Mouse (Mus musculus) neural tube, embryonic 15.5 days (tissue): ENCODE data around the gene Flrt1. TPM values are rescaled to one million over a fixed set of nuclear protein-coding genes. Genes with fewer than 3 reads are reported as not detected.
"Not testable (repeated sequence)": the region's sequence is repeated elsewhere in the genome, so short reads cannot be mapped to it uniquely, and the experiment has no call there.

Source experiments
- ATAC-seq: fragments of 200-750 bp; cut with Nextera tagmentation; 2 replicates; pipeline ENCODE4 v1.8.0; 2017; ENCODE audit warnings: mild to moderate bottlenecking, moderate TSS enrichment, moderate library complexity; ENCODE audit not compliant: low FRiP score
- H3K27ac ChIP-seq: fragments of 300-500 bp; sonication (generic); replicated peaks from 2 replicates; pipeline ENCODE4 v1.5.1; 2015; ENCODE audit warnings: mild to moderate bottlenecking, inconsistent platforms
- H3K27me3 ChIP-seq: fragments of 300-500 bp; sonication (generic); replicated peaks from 2 replicates; pipeline ENCODE4 v1.6.1; 2015; ENCODE audit warnings: inconsistent platforms
- H3K36me3 ChIP-seq: fragments of 300-500 bp; sonication (generic); 2 replicates; pipeline ENCODE4 v1.6.1; 2015; ENCODE audit warnings: inconsistent platforms
- H3K4me1 ChIP-seq: fragments of 300-500 bp; sonication (generic); 2 replicates; pipeline ENCODE4 v1.6.1; 2015; ENCODE audit warnings: inconsistent platforms
- H3K4me2 ChIP-seq: fragments of 300-500 bp; sonication (generic); 2 replicates; pipeline ENCODE4 v1.6.1; 2015; ENCODE audit warnings: inconsistent platforms, mild to moderate bottlenecking, moderate library complexity
- H3K4me3 ChIP-seq: fragments of 300-500 bp; sonication (generic); replicated peaks from 2 replicates; pipeline ENCODE4 v1.5.1; 2015; ENCODE audit warnings: mild to moderate bottlenecking, inconsistent platforms
- H3K9ac ChIP-seq: fragments of 300-500 bp; sonication (generic); replicated peaks from 2 replicates; pipeline ENCODE4 v1.6.1; 2015; ENCODE audit warnings: mild to moderate bottlenecking, inconsistent platforms
- H3K9me3 ChIP-seq: fragments of 300-500 bp; sonication (generic); replicated peaks from 2 replicates; pipeline ENCODE4 v1.6.1; 2016; ENCODE audit warnings: inconsistent platforms
- WGBS: fragments of 180-500 bp; shearing (Covaris S2); methylation state at CpG from one replicate; pipeline ENCODE4 v1.1.7; 2015; ENCODE audit warnings: mixed read lengths; 5-methylcytosine and 5-hydroxymethylcytosine counted together
- polyA plus RNA-seq: library from polyadenylated mRNA; unstranded; fragments of >200 nt; fragmentation: Nextera tagmentation; extraction: Ambion mirVana; gene quantifications from 2 replicates; pipeline ENCODE4 v1.2.1, GENCODE M21; 2015

Gene Flrt1
- polyA plus RNA-seq, 1 experiment from 2014 or later = 10.9 TPM

DNA sequence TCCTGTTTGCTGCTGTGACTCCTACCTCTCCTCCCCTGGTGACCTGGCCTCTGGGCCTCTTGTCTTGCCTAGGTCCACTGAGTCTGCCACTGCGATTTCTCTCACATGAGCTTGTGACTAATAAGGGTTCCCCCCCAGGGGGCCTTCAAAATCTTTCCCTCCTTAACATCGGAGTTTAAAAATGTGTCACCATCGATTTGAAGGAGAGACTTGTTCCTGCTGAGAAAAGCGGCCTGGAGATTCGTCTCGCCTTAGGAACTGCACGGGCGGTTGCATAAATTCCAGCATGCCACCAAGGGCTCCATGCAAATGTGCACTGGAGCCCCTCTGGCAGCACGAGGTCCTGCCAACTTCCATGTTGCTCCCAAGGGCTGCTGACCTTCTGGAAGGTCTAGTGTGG, 27.9 kb downstream of the Flrt1 start:
- peaks cover 43% of the 10 kb centered on the region for H3K4me1 ChIP-seq
- WGBS = 40% methylated on average over 9 of the region's 9 CpGs

DNA sequence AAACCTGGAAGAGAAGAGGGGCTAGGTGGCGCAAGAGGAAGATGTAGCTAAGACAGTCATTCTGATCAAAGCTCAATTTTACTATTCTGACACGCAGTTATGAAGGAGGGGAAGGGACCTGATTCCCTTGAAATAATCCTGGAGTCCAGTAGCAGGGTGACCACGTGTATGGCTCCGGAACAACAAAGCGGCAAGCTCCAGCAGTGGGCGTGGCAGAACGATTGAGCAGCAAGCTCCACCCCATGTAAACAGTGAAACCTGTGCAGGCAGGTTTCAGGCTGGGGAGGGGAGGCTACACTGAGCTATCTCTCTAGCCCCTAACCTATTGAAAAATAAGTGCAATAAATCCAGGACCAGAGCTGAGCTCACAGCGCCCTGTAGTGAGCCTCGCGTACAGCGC, 30.2 kb downstream of the Flrt1 start:
- H3K4me2 ChIP-seq, H3K36me3 ChIP-seq, H3K27ac ChIP-seq, ATAC-seq, H3K9ac ChIP-seq, H3K4me3 ChIP-seq, H3K9me3 ChIP-seq: not testable (repeated sequence)
- peaks cover 40% of the 10 kb centered on the region for H3K27me3 ChIP-seq
- H3K4me1 ChIP-seq = peaks cover 63% of the 10 kb centered on the region
- WGBS = 85% methylated on average over 11 of the region's 11 CpGs

More for the DNA sequence above, 27.9 kb downstream of the Flrt1 start:
- H3K4me2 ChIP-seq = no peak overlapping the region
- H3K27me3 ChIP-seq = peaks cover 24% of the 10 kb centered on the region
- H3K27ac ChIP-seq = no peak overlapping the region
- no peak overlapping the region for H3K4me3 ChIP-seq
- H3K9ac ChIP-seq = no peak overlapping the region
- ATAC-seq = no peak
- no peaks in the 10 kb centered on the region for H3K36me3 ChIP-seq
- H3K9me3 ChIP-seq = no peaks in the 10 kb centered on the region

DNA sequence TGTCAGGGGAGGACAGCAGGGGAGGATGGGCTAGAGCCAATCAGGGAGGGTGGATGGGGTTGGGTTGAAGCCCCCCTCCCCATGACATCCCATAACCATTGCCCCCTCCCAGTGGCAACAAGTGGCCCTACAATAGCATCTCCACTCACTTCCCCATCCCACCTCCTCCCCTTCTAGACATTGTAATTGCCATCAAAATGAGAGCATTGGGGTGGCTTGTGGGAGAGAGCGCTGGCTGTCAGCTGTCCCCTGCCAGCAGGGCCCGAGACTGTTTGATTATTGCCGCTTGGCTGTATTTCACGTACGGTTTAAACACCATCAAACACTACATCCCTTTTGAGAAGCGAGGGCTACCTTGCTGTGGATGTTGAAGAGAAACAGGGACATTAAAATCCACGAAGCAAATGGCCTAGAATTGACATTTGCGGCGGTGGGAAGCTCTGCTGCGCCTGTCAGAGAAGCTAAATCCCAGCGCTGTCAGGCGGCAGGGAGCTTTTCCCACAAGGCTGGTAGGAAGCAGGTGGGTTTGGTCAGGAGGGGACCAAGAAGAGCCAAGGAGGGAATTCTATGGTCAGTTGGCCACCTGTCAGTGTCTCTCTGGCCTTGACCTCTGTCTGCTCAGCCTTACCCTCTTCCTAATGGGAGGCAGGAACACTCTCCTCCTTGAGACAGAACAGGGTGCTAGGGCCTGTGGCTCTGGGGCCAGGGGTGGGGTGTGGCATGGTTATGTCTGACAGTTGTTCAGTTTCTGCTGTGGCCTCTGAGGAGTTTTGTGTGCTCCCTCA, 31.3 kb downstream of the Flrt1 start:
- Histone ChIP-seq H3K36me3 (no peaks in the 10 kb centered on the region), H3K27ac (no peak overlapping the region), H3K9ac (no peak overlapping the region), H3K4me2 (no peak overlapping the region), H3K4me1 (peaks cover 63% of the 10 kb centered on the region), H3K27me3 (peaks cover 40% of the 10 kb centered on the region), H3K4me3 (no peak overlapping the region), H3K9me3 (no peaks in the 10 kb centered on the region)
- WGBS = 23% methylated on average over 12 of the region's 12 CpGs
- no peak for ATAC-seq

DNA sequence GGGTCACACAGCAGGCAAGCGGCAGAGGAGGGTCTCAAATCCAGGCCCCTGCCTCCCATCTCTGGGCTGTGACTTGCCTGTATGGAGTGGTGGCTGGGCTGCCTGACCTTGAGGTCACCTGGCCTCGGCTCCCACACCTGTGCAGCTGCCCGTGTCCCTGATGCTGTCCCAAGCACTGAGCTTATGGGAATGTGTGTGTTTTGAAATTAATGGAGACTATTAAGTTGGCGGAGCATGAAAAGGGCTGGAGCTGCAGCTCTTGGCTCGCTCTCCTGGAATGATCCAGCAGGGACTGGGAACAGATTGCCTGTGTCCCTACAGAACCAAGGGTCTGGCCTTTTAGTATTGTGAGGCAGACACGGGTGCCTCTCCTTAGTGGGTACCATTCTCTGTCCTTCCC, 33.3 kb downstream of the Flrt1 start:
- Histone ChIP-seq H3K4me1 (peaks cover 69% of the 10 kb centered on the region), H3K4me2 (no peak overlapping the region), H3K27ac (no peak overlapping the region), H3K36me3 (no peaks in the 10 kb centered on the region), H3K9ac (no peak overlapping the region), H3K27me3 (peaks cover 35% of the 10 kb centered on the region), H3K4me3 (no peak overlapping the region), H3K9me3 (no peaks in the 10 kb centered on the region)
- no peak for ATAC-seq
- 45% methylated on average over 6 of the region's 6 CpGs for WGBS

DNA sequence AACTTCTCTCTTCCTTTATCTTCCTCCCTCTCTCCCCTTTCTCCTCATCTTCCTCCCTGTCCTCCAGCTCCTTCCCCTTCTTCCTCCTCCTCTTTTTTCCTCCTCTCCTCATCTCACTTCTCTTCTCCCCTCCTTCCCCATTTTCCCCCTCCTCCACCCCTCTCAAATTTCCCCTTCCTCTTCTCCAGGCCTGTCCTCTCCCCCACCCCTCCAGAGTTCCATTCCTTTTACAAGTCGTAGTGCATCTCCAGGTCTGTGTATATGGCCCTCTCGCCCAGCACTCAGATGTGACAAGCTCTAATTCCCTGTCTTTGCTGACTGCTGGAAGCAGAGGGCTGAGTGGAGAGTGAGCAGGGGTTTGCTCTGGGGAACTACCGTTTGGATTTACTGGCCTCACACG, 34.8 kb downstream of the Flrt1 start:
- WGBS = 11% methylated on average over 4 of the region's 4 CpGs
- H3K4me2 ChIP-seq = peak overlapping the region; percentile 37

DNA sequence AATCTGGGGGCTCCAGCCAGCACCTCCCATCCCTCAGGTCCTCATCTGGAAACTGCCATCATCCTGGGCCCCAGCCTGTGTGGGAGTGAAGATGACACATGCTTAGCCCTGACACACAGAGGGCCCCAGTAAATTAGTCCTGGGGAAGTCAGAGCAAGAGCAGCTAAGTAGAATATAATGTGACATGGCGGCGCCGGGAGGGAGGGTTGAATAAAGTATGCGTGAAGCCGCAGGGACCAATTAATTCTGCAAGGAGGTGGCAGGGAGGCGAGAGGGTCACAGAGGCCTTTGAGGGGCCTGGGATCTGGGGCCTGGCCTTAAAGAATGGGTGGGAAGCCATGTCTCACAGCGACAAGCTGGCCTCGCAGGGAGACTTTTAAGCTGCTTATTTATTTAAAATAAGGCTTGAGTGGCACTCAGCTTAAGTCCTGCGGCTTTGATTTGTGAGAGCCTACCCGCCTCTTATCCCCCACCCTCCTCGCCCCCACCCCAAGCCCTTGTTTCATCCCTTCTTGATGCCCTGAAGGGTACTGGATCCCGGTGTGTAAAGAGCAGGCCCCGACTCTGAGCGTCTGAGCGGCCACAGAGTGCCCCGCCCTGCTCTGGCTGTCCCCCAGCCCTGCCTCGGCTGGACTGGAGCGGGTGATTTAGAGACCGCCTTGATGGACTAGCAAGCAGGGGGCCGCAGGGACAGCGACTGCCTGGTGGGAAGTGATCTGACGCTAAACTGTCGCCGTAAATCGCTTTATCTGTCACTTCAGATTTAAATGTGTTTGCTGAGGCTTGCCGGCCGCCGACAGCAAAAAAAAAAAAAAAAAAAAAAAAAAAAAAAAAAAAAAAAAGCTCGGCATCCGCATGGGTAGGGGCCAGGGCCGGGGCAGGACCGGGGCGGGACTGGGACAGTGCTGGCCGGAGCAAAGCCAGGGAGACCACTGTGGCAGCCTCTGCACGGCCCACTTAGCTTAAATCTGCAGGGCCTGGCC, 35.5 kb downstream of the Flrt1 start:
- Histone ChIP-seq H3K9ac (peak overlapping the region; percentile 37; the same call in 1 of the 2 replicates), H3K27ac (no peak overlapping the region), H3K4me3 (no peak overlapping the region), H3K9me3 (no peaks in the 10 kb centered on the region), H3K4me2 (peak overlapping the region; percentile 37), H3K36me3 (no peaks in the 10 kb centered on the region), H3K27me3 (peaks cover 24% of the 10 kb centered on the region; the same call in 1 of the 2 replicates), H3K4me1 (peaks cover 90% of the 10 kb centered on the region)
- WGBS = 7% methylated on average over 33 of the region's 35 CpGs
- ATAC-seq = no peak

More for the DNA sequence above, 34.8 kb downstream of the Flrt1 start:
- H3K27me3 ChIP-seq = peaks cover 28% of the 10 kb centered on the region; the same call in 1 of the 2 replicates
- no peak overlapping the region for H3K4me3 ChIP-seq
- H3K4me1 ChIP-seq = peaks cover 83% of the 10 kb centered on the region
- H3K9me3 ChIP-seq = no peaks in the 10 kb centered on the region
- H3K9ac ChIP-seq = no peak overlapping the region
- no peaks in the 10 kb centered on the region for H3K36me3 ChIP-seq
- no peak overlapping the region for H3K27ac ChIP-seq
- ATAC-seq = no peak

DNA sequence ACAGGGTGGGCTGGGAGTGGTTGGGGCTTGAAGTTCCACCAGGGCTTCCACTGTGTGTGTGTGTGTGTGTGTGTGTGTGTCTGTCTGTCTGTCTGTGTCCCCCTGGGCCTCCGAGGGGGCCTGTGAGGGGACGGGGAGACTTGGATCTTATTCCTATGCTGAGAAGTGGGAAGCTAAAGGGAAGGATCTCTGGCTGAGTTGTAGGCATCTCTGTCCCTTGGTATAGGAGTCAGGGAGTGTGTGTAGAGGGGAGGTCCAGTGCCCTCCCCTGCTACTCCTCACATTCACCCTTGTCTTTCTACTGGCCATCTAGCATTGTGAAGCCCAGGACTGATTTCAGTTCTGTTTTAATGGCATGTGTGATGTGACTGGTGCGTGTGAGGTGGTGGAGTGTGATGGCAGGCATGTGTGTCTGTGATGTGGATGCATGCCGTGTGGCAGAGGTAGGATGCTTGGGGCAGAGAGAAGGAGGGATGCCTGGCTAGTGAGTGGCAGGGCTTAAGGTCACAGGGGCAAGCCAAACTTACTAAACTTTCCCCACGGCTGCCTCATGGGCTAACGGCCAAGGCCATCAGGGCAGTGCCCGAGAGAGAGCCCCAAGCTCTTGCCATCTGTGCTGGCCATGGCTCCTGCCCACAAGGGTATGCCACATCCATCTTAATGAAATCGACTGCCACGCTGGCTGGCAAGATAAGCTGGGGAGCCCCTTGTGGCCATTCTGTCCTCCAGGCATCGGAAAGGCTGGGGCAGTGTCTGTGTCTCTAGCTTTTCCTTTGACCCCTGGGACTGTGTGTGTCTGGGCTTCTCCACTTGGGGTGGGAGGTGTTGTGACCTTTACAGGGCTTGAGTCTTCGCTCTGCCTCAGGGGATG, 36.6 kb downstream of the Flrt1 start:
- H3K36me3 ChIP-seq = no peaks in the 10 kb centered on the region
- no peaks in the 10 kb centered on the region for H3K9me3 ChIP-seq
- H3K9ac ChIP-seq = 0 out of 2 replicates have a peak overlapping the region, but pooled peaks have one; percentile 5
- H3K4me2 ChIP-seq = peak overlapping the region; percentile 31
- peaks cover 24% of the 10 kb centered on the region; the same call in 1 of the 2 replicates for H3K27me3 ChIP-seq
- no peak for ATAC-seq
- WGBS = 18% methylated on average over 11 of the region's 11 CpGs
- no peak overlapping the region for H3K4me3 ChIP-seq
- H3K27ac ChIP-seq = 0 out of 2 replicates have a peak overlapping the region, but pooled peaks have one; percentile 20
- peaks cover 86% of the 10 kb centered on the region for H3K4me1 ChIP-seq

DNA sequence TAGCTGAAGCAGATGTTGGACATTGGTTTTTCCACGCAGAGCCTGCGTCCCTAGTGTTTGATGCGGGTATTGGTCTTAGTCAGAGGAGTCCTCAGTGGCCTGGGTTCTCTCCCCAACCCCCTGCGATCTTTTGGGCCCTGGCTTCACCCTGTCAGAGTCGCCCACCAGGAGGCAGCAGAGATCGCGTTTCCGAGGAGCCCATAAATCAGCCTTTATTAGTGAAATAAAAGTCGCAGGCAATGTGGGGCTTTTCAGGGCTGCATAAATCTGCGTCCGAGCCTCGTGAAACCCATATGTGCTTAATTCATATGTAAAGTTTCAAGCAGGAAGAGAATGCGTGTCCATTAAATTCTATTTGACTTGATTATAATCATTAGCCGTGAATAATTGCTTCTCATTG, 37.4 kb downstream of the Flrt1 start:
- Histone ChIP-seq H3K4me3 (no peak overlapping the region), H3K27ac (0 out of 2 replicates have a peak overlapping the region, but pooled peaks have one; percentile 20), H3K9ac (0 out of 2 replicates have a peak overlapping the region, but pooled peaks have one; percentile 6), H3K36me3 (no peaks in the 10 kb centered on the region), H3K27me3 (peaks cover 25% of the 10 kb centered on the region; the same call in 1 of the 2 replicates), H3K9me3 (no peaks in the 10 kb centered on the region), H3K4me1 (peaks cover 80% of the 10 kb centered on the region), H3K4me2 (peak overlapping the region; percentile 31)
- 0 out of 2 replicates have a peak, but pooled peaks have one; percentile 19 for ATAC-seq
- 2% methylated on average over 14 of the region's 14 CpGs for WGBS

DNA sequence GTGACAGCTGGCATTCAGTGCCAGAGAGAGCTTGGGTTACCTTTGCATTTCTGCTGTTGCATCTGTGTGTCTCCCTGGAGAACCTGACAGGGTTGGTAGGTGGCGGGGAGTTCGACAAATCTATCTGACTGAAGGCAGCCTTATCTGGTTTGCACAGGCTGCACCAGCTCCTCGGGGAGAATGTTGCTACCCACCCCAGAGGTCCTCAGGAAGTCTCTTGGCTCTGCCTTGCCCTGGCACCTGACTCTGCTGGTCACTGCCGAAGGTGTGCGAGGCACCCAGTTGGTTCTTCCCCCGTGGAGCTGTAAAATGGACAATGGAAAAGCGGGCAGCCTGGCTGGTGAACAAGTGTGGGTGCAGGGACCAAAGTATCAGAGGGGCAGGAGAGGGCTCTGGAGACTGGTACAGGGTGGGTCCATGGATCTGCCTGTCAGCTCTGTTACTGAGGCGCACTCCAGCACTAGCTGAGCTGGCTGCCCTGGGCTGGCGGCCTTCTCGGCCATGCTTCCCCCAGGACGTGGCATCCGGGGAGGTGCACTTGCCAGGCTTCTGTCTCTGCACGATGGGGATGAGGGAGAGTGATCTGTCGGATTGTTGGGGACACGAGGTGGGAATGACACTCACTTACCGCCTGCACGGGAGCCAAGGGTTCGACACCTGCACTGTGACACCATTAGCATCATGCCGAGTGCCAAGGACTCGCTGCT, 38.0 kb downstream of the Flrt1 start:
- 44% methylated on average over 20 of the region's 20 CpGs for WGBS
- H3K4me1 ChIP-seq = peaks cover 74% of the 10 kb centered on the region
- peaks cover 23% of the 10 kb centered on the region; the same call in 1 of the 2 replicates for H3K27me3 ChIP-seq
- H3K27ac ChIP-seq = no peak overlapping the region
- H3K4me2 ChIP-seq = peak overlapping the region; percentile 31; the same call in 1 of the 2 replicates
- ATAC-seq = no peak
- H3K9me3 ChIP-seq = no peaks in the 10 kb centered on the region
- H3K4me3 ChIP-seq = no peak overlapping the region
- 0 out of 2 replicates have a peak overlapping the region, but pooled peaks have one; percentile 6 for H3K9ac ChIP-seq
- no peaks in the 10 kb centered on the region for H3K36me3 ChIP-seq

DNA sequence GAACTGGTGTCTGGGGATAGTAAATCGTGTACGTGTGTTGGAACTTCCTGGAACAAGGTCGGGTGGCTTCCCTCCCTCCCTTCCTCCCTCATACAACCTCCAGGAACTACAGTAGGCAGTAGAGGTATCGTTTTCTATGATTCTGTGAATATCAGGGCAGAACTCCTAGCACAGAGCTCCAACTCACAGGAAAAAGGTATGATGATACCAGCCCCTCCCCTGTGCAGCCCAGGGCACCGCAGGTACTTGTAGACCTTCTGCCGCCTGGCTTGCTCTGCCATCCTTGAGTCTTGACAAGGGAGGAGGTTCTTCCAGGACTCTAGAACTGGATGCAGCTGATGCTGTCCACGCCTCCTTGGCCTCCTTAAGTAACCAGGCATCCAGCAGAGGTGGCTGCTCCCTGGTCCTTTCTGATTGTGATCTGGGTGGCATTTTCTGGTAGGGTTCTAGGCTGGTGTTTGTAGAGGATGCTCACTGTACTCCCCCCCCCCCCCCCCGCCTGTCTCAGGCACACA, 38.6 kb downstream of the Flrt1 start:
- Histone ChIP-seq H3K36me3 (no peaks in the 10 kb centered on the region), H3K4me3 (no peak overlapping the region), H3K9me3 (no peaks in the 10 kb centered on the region), H3K9ac (no peak overlapping the region), H3K4me2 (no peak overlapping the region), H3K27ac (no peak overlapping the region), H3K27me3 (peaks cover 17% of the 10 kb centered on the region; the same call in 1 of the 2 replicates), H3K4me1 (peaks cover 68% of the 10 kb centered on the region)
- 33% methylated on average over 7 of the region's 8 CpGs for WGBS
- ATAC-seq = no peak
